Mouse (Mus musculus): Measurements from ENCODE around the gene Tcstv3. TPM values are rescaled to one million over a fixed set of nuclear protein-coding genes. Genes with fewer than 3 reads are reported as not detected.
"Not testable (repeated sequence)": the region's sequence is repeated elsewhere in the genome, so short reads cannot be mapped to it uniquely, and the experiment has no call there.

The Tcstv3 gene
- polyA plus RNA-seq (2015; fragmentation: Nextera tagmentation; extraction: Ambion mirVana) = not detected in 2 replicates

- 73% methylated on average over 3 of the region's 3 CpGs for WGBS
- not testable (repeated sequence) for H3K4me2 ChIP-seq (ENCODE audit: low read length); H3K27me3 ChIP-seq (replicated peaks; ENCODE audit: control insufficient read depth, insufficient read depth, low read length); H3K4me1 ChIP-seq (replicated peaks; ENCODE audit: control insufficient read depth, insufficient read depth, low read length); H3K27ac ChIP-seq (ENCODE audit: low read length); H3K4me3 ChIP-seq (replicated peaks; ENCODE audit: low read length); ATAC-seq; H3K9me3 ChIP-seq (ENCODE audit: control insufficient read depth, low read length); H3K36me3 ChIP-seq (ENCODE audit: control insufficient read depth, insufficient read depth); H3K9ac ChIP-seq (replicated peaks; ENCODE audit: low read depth, low read length)
Measured at GRCm38 (mm10) chr13:120316578-120316977, at the start of gene Tcstv3. Gene Tcstv3, plus strand, starts transcription at chr13:120316878.

DNA sequence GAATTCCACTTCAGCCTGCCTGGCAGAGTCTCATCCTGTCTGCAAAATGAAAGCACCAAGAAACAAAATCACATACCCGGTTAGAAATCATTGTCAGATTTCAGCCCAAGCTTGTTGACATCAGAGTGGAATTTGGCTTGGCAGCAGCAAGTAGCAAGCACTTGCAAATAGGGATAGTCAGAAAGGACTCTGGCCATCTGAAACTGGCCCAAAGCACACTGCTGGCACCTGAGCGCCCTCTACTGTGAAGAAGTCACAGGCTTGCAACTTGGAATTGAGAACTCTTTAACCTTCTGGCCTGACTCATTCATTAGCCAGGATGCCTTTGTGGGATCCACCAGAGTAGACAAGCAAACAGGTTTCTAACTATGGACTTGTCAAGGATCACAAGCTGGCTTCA lies 38.8 kb upstream of the Tcstv3 start:
- WGBS = 43% methylated on average over 2 of the region's 2 CpGs
- not testable (repeated sequence) for H3K4me3 ChIP-seq (replicated peaks; ENCODE audit: low read length); H3K27ac ChIP-seq (ENCODE audit: low read length); H3K9me3 ChIP-seq (ENCODE audit: control insufficient read depth, low read length); H3K9ac ChIP-seq (replicated peaks; ENCODE audit: low read depth, low read length); H3K36me3 ChIP-seq (ENCODE audit: control insufficient read depth, insufficient read depth); H3K27me3 ChIP-seq (replicated peaks; ENCODE audit: control insufficient read depth, insufficient read depth, low read length); H3K4me2 ChIP-seq (ENCODE audit: low read length); ATAC-seq; H3K4me1 ChIP-seq (replicated peaks; ENCODE audit: control insufficient read depth, insufficient read depth, low read length)

- Histone ChIP-seq H3K4me1 (replicated peaks; ENCODE audit: control insufficient read depth, insufficient read depth, low read length) (no peaks in the 10 kb centered on the region), H3K27ac (ENCODE audit: low read length) (no peak overlapping the region), H3K36me3 (ENCODE audit: control insufficient read depth, insufficient read depth) (no peaks in the 10 kb centered on the region), H3K9me3 (ENCODE audit: control insufficient read depth, low read length) (no peaks in the 10 kb centered on the region), H3K4me3 (replicated peaks; ENCODE audit: low read length) (no peak overlapping the region), H3K27me3 (replicated peaks; ENCODE audit: control insufficient read depth, insufficient read depth, low read length) (no peaks in the 10 kb centered on the region), H3K9ac (replicated peaks; ENCODE audit: low read depth, low read length) (no peak overlapping the region), H3K4me2 (ENCODE audit: low read length) (no peak overlapping the region)
- 93% methylated on average over 9 of the region's 9 CpGs for WGBS
- ATAC-seq = no peak
Measured at GRCm38 (mm10) chr13:120278784-120279183, 37.9 kb upstream of the Tcstv3 start.

DNA sequence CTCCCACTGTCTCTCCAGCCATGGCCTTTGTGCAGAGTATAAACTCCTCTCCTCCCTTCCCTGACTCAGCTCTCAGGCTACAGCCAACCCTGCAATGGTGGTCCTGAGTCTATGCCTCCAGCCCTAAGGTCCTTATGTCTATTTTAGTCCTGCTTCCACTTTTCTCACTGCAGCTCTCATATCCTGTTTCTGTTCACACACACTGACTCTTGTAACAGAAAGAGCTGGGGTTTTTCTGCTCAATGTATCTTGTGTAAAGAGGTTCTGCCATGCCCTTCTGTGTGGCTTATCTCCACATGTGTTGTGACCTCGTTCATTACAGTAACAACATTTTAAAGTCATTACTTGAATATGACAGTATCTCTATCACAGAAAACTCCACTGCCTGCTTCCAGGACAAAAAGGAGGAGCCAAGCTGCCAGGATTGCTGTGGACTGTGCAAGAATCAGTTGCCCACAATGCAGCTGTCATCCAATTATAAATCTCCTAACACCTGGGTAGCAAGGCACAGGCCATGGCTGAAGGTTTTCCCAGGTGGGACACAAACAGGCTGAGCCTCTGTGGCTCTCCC lies 17.3 kb upstream of the Tcstv3 start:
- H3K27me3 ChIP-seq (replicated peaks; ENCODE audit: control insufficient read depth, insufficient read depth, low read length) = no peaks in the 10 kb centered on the region
- no peak overlapping the region for H3K9ac ChIP-seq (replicated peaks; ENCODE audit: low read depth, low read length)
- H3K27ac ChIP-seq (ENCODE audit: low read length) = no peak overlapping the region
- no peaks in the 10 kb centered on the region for H3K36me3 ChIP-seq (ENCODE audit: control insufficient read depth, insufficient read depth)
- no peak for ATAC-seq
- no peak overlapping the region for H3K4me2 ChIP-seq (ENCODE audit: low read length)
- H3K4me3 ChIP-seq (replicated peaks; ENCODE audit: low read length) = no peak overlapping the region
- 71% methylated on average over 1 of the region's 1 CpGs for WGBS
- no peaks in the 10 kb centered on the region for H3K4me1 ChIP-seq (replicated peaks; ENCODE audit: control insufficient read depth, insufficient read depth, low read length)
- H3K9me3 ChIP-seq (ENCODE audit: control insufficient read depth, low read length) = no peaks in the 10 kb centered on the region

GRCm38 (mm10) chr13:120299991-120300442 lies 16.7 kb upstream of the Tcstv3 start, which contains the start of gene BC147527:
Gene BC147527, plus strand, starts transcription at chr13:120300392.
- no peak within 1 kb of the TSS for H3K4me2 ChIP-seq (ENCODE audit: low read length)
- H3K9ac ChIP-seq (replicated peaks; ENCODE audit: low read depth, low read length) = no peak within 1 kb of the TSS
- H3K27me3 ChIP-seq (replicated peaks; ENCODE audit: control insufficient read depth, insufficient read depth, low read length) = no peaks in the 10 kb centered on the region
- no peaks in the 10 kb centered on the region for H3K4me1 ChIP-seq (replicated peaks; ENCODE audit: control insufficient read depth, insufficient read depth, low read length)
- ATAC-seq = no peak
- no peaks in the 10 kb centered on the region for H3K36me3 ChIP-seq (ENCODE audit: control insufficient read depth, insufficient read depth)
- WGBS = 58% methylated on average over 2 of the region's 2 CpGs
- H3K27ac ChIP-seq (ENCODE audit: low read length) = no peak within 1 kb of the TSS
- no peaks in the 10 kb centered on the region for H3K9me3 ChIP-seq (ENCODE audit: control insufficient read depth, low read length)
- H3K4me3 ChIP-seq (replicated peaks; ENCODE audit: low read length) = no peak within 1 kb of the TSS

DNA sequence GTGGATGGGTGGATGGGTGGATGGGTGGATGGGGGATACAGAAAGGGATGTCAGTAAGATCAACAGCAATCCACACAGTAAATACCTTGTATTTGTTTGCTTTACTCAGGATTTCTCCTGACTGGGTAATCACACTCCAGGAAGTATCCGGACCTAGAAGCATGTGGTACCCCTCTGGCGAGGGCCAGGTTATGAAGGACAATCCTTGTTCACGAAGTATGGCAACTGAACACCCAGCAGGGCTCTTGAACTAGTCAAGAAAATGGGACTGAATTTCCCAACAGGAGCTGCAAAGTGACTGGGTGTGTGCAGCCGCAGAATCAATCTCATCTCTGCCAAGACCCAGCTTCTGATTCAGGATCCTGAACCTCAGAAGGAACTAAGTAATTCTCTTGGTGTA lies 15.8 kb upstream of the Tcstv3 start:
- no peak for ATAC-seq
- Histone ChIP-seq H3K4me3 (replicated peaks; ENCODE audit: low read length) (no peak overlapping the region), H3K4me2 (ENCODE audit: low read length) (no peak overlapping the region), H3K4me1 (replicated peaks; ENCODE audit: control insufficient read depth, insufficient read depth, low read length) (no peaks in the 10 kb centered on the region), H3K27me3 (replicated peaks; ENCODE audit: control insufficient read depth, insufficient read depth, low read length) (no peaks in the 10 kb centered on the region), H3K27ac (ENCODE audit: low read length) (no peak overlapping the region), H3K9ac (replicated peaks; ENCODE audit: low read depth, low read length) (no peak overlapping the region), H3K9me3 (ENCODE audit: control insufficient read depth, low read length) (no peaks in the 10 kb centered on the region), H3K36me3 (ENCODE audit: control insufficient read depth, insufficient read depth) (no peaks in the 10 kb centered on the region)
- 85% methylated on average over 4 of the region's 4 CpGs for WGBS

GRCm38 (mm10) chr13:120310749-120311148 lies 5.9 kb upstream of the Tcstv3 start:
- ATAC-seq = no peak
- Histone ChIP-seq H3K9me3 (ENCODE audit: control insufficient read depth, low read length) (no peaks in the 10 kb centered on the region), H3K4me1 (replicated peaks; ENCODE audit: control insufficient read depth, insufficient read depth, low read length) (no peaks in the 10 kb centered on the region), H3K36me3 (ENCODE audit: control insufficient read depth, insufficient read depth) (no peaks in the 10 kb centered on the region), H3K27ac (ENCODE audit: low read length) (no peak overlapping the region), H3K4me2 (ENCODE audit: low read length) (no peak overlapping the region), H3K4me3 (replicated peaks; ENCODE audit: low read length) (no peak overlapping the region), H3K27me3 (replicated peaks; ENCODE audit: control insufficient read depth, insufficient read depth, low read length) (no peaks in the 10 kb centered on the region), H3K9ac (replicated peaks; ENCODE audit: low read depth, low read length) (no peak overlapping the region)
- 83% methylated on average over 4 of the region's 4 CpGs for WGBS

- Histone ChIP-seq H3K9me3 (ENCODE audit: control insufficient read depth, low read length) (no peaks in the 10 kb centered on the region), H3K4me1 (replicated peaks; ENCODE audit: control insufficient read depth, insufficient read depth, low read length) (no peaks in the 10 kb centered on the region), H3K4me2 (ENCODE audit: low read length) (no peak overlapping the region), H3K27me3 (replicated peaks; ENCODE audit: control insufficient read depth, insufficient read depth, low read length) (no peaks in the 10 kb centered on the region), H3K36me3 (ENCODE audit: control insufficient read depth, insufficient read depth) (no peaks in the 10 kb centered on the region), H3K9ac (replicated peaks; ENCODE audit: low read depth, low read length) (no peak overlapping the region), H3K27ac (ENCODE audit: low read length) (no peak overlapping the region), H3K4me3 (replicated peaks; ENCODE audit: low read length) (no peak overlapping the region)
- WGBS = 45% methylated on average over 14 of the region's 14 CpGs
- ATAC-seq = no peak
Measured at GRCm38 (mm10) chr13:120313584-120313983, 3.1 kb upstream of the Tcstv3 start.

DNA sequence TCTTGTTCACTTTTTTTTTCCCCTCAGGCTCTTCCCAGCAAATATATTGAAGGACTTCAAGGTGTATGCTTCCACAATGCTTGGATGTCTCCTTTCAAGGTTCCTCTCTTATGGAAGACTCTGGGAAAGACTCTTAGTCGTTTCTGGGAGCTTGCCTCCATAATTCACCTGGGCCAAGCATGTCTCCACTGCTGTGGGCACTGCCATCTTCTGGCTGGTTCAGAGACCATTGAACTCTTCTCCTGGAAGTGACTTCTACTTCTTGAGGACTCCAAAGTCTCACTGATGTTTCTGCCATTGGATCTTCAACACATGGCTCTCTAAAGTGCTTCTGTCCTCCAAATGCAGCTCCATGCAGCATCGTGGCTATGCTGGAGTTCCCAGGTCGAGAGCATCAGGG lies 3.5 kb downstream of the Tcstv3 start:
- Histone ChIP-seq H3K4me1 (replicated peaks; ENCODE audit: control insufficient read depth, insufficient read depth, low read length) (no peaks in the 10 kb centered on the region), H3K4me3 (replicated peaks; ENCODE audit: low read length) (no peak overlapping the region), H3K9me3 (ENCODE audit: control insufficient read depth, low read length) (no peaks in the 10 kb centered on the region; the same call in 1 of the 2 replicates), H3K4me2 (ENCODE audit: low read length) (no peak overlapping the region), H3K9ac (replicated peaks; ENCODE audit: low read depth, low read length) (no peak overlapping the region), H3K27ac (ENCODE audit: low read length) (no peak overlapping the region), H3K36me3 (ENCODE audit: control insufficient read depth, insufficient read depth) (no peaks in the 10 kb centered on the region), H3K27me3 (replicated peaks; ENCODE audit: control insufficient read depth, insufficient read depth, low read length) (no peaks in the 10 kb centered on the region)
- no peak for ATAC-seq
- 65% methylated on average over 3 of the region's 3 CpGs for WGBS

DNA sequence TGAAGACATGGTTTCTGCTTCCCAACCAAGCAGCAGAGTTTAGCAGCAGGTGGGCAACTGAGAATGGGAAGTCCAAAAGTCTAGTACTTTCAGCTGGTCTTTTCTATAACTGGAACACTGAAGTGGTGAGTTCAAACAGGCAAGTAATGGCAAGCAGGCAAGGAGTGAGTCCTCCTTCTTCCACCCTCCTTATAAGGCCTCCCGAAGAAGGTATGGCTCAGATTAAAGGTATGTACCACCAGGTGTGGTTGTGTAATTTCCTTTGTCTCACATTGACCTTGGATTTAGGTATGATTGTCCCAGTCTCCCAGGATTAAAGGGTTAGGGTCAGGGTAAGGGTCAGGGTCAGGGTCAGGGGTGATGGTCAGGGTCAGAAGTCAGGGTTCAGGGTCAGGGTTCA lies 4.0 kb downstream of the Tcstv3 start:
- Histone ChIP-seq H3K36me3 (ENCODE audit: control insufficient read depth, insufficient read depth) (no peaks in the 10 kb centered on the region), H3K4me2 (ENCODE audit: low read length) (no peak overlapping the region), H3K9me3 (ENCODE audit: control insufficient read depth, low read length) (no peaks in the 10 kb centered on the region; the same call in 1 of the 2 replicates), H3K4me1 (replicated peaks; ENCODE audit: control insufficient read depth, insufficient read depth, low read length) (no peaks in the 10 kb centered on the region), H3K27ac (ENCODE audit: low read length) (no peak overlapping the region), H3K9ac (replicated peaks; ENCODE audit: low read depth, low read length) (no peak overlapping the region), H3K4me3 (replicated peaks; ENCODE audit: low read length) (no peak overlapping the region), H3K27me3 (replicated peaks; ENCODE audit: control insufficient read depth, insufficient read depth, low read length) (no peaks in the 10 kb centered on the region)
- ATAC-seq = no peak
- WGBS = 94% methylated on average over 1 of the region's 1 CpGs

Data from forebrain, embryonic 16.5 days (tissue).